Mouse (Mus musculus) urinary bladder, postnatal 14 days (tissue): ENCODE results near the gene Meox2.
"Not testable (repeated sequence)": the region's sequence is repeated elsewhere in the genome, so short reads cannot be mapped to it uniquely, and the experiment has no call there.

Experiments used
- DNase-seq: peaks from one replicate; pipeline ENCODE4 v3.0.0; 2021; ENCODE audit warnings: low spot score

Meox2 gene

DNA sequence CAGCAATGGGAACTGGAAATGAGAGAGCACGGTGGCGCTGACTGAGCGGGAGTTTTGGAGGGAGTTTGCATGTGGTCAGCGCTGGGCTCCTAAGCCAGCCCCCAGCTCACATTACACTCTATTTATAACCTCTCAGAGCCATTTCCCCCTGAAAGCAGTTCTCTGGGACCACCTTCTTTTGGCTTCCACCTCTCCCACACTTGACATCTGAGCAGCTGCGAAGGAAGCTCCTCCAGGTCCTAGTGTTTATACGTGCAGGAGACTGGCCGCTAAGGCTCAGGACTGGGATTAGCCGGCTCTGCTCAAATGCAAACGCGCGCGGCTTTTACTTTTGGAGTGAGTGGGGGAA is at the start of gene Meox2:
Meox2 (plus strand) TSS at position 151 of the 349 bp plus-strand sequence.
- DNase-seq = no peak

DNA sequence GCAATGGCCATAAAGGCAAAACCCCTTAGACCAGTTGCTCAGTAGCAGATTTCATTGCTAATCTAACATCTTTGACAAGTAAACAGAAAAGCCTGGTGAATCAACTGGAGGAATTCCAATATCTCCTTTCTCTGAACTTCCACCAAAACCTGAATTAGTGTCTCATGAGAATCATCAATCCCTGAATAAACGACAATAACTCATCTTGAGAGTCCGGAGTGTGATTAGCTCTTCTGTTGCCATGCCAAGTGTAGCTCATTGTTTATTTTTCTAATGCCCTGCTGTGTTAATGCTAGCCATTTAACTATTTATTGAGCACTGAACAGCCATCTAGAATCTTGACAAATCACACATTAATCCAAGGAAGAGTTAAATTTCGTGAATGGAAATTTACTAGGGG is 35.7 kb upstream of the Meox2 start:
- no peak for DNase-seq

DNA sequence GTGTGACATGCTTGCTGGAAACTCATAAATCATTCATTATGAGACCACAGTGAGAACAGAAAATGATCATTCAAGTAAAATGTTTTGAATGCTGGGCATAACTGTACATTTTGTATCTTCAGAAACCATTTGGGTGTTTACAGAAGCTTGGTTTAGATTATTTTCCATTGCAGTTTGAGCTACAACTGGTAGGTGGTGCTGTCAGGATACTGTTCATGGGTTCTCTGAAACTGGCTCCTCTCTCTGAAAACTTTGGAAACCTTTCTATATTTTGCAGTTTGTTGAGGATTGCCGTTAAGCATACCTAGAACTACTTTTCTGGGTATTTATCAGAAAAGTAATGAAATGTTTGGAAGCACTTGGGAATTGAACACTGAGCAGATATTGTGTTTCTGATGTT is 31.0 kb upstream of the Meox2 start:
- DNase-seq = no peak

DNA sequence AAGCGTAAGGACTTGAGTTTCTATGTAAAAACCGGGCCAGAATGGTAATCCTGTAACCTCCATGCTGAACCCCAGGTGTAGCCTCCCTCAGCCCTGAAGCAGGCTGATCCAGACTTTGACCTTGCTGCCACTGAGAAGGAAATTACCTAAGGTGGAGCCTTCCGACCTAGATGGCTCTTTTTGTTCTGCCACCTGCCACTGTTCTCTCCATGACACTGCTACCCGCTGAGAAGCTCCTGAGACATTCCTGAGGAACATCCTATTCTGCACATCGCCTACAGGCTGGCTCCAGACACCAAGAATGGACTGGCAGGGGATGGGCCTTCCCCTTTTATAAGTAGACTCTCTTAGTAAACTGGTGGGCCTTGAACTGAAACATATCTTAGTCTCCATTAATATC is 28.3 kb upstream of the Meox2 start:
- not testable (repeated sequence) for DNase-seq

DNA sequence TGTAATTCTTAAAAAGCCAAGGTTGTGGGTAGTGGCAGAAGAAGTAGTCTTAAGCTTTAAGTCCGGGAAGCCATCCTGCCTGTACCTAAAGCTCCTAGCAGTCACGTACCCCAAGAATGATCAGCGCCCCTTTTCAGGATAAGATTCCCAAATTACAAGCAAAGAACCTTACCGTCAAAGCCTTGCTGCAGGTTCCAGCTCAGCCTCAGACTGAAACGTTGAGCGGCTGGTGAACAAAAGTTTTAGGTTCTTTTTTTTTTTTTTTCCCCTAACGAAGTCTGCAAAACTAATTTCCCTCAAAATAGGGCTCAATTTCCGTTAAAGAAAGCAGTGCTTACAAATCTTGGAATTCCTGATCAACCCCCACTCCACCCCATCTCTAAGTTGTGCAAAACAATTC is 1.8 kb upstream of the Meox2 start:
- no peak for DNase-seq

DNA sequence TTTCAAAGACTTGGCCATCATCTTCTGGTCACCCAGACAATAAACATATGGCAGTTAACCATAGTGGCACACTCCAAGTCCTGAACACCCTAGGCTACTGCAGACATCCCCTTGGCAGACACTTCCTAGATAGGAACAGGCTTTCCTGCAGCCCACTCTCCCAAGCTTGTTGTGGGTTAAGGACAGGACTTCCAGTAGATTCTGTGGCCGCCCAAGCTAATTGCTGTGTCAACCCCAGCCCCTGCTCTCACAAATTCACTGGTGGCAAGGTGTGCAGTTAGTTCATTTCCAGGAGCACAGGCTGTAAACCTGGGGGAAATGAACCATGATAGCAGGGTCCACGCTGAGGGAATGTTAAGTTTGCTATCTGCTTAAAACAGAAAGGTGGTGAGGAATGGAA is 1.2 kb upstream of the Meox2 start:
- no peak for DNase-seq

DNA sequence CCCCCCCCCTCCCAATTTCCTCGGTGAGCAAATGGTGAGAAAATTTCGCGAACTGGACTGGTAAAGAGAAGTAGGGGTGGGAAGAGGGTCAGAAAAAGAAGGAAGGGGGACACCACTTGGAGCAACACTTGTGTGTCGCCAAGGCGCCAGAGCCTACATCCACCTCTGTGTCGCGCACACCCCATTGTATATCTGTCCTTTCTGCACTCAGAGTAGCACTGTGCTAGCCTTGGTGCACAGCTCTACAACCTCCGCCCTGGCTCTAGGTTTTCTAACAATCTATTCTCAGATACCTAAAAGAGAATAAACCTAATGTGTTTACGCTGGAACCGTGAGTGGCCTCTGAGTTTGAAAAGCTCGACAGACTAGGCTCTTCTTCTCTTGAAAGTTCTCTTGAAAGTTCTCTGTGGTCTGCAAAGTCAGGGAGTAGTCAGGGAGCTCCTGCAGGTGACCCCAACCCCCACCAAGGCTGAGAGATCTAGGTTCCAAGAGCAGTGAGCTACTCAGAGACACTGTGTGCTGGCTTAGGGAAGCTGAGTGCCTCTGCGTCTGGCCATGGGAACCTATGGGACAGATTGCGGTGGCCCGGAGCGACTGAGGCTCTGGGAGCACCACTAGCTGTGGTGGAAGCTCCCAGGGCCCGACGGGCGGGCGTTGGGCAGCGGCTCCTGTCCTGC is 489 bp upstream of the Meox2 start:
- DNase-seq = no peak

DNA sequence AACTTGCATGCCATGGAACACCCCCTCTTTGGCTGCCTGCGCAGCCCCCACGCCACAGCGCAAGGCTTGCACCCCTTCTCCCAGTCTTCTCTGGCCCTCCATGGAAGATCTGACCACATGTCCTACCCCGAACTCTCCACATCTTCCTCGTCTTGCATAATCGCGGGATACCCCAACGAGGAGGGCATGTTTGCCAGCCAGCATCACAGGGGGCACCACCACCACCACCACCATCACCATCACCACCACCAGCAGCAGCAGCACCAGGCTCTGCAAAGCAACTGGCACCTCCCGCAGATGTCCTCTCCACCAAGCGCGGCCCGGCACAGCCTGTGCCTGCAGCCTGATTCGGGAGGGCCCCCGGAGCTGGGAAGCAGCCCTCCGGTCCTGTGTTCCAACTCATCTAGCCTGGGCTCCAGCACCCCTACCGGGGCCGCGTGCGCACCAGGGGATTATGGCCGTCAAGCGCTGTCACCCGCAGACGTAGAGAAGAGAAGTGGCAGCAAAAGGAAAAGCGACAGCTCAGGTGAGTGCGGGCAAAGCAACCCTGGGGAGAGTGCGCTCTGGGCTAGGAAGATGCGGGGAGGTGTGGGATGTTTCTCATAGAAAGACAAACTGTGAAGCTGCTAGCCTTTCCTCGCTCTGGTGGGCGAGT is 606 bp downstream of the Meox2 start:
- DNase-seq = no peak

DNA sequence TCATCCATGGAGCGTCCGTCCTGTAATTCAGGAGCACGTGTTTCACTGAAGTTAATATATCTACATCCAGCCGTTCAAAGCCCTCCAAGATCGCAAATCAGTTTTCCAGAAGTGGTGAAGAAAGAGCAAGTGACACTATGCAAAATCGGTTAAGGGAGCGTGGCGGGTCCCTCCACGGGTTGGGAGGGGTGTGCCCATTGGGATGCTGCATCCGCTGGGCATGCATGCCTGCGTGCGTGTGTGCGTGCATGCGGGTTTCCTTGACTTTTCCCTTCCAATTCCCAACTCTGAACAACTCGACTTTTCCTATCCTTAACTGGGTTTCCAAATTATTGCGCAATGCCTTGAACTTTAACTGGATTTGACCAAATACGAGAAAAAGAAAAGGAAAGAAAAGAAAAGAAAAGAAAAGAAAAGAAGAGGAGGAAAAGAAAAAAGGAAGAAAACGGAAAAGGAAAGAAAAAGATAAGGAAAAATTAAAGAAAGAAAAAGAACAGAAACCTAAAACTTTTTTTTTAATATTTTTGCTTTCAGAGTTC is 1.2 kb downstream of the Meox2 start:
- no peak for DNase-seq

DNA sequence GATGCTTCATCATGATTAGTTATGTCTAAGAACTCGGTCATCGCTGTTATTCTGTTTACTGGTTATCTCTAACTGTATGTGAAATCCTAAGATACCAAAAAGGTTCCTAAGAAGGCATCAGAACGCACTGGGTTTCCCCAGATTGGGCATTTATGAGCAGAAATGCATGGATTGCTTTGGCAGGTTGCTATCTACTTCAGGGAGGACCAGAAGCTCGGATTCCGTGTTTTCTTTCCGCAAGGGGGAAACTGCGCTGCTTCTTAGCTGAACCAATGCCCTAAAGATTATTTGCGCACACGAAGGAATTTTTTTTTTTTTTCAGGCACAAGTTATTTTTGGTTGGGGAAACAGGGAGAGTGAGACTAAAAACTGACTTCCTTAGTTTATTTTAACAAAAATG is 2.6 kb downstream of the Meox2 start:
- DNase-seq = no peak

DNA sequence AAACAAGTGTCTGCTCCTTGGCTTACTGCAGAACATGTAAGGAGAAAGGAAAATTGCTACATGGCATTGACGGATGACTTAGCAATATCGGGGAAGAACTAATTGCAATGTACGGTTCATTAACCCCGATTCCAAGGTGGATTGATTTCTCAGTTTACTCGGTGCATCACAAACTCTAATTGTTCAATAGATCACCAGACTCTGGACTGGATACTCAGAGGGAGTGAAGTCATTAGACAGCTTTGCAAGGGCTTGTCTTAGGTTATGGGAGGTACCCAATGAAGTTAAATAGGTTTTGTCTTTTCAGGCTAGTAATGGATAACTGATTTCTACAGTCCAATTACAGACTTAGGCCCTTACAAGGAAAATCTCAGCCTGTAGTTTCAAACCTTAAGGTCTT is 10.9 kb downstream of the Meox2 start:
- no peak for DNase-seq

DNA sequence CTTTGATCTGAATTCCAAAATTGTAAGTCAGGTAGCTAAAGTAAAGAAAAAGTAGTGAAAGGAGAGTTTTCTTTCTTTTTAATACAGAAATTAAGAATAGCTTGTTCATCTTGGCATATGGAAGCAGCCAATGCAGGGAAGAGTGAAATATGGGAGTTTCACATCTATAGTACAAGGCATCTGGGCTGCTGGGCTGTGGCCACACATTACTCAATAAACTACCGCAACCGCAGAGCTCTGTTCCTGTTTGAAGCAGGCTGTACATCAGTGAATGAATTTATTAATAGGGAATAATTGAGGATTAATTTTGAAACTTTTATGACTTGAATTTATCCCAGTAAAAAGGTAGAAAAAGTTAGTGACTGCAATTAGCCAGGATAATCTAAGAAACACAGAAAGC is 15.4 kb downstream of the Meox2 start:
- no peak for DNase-seq

DNA sequence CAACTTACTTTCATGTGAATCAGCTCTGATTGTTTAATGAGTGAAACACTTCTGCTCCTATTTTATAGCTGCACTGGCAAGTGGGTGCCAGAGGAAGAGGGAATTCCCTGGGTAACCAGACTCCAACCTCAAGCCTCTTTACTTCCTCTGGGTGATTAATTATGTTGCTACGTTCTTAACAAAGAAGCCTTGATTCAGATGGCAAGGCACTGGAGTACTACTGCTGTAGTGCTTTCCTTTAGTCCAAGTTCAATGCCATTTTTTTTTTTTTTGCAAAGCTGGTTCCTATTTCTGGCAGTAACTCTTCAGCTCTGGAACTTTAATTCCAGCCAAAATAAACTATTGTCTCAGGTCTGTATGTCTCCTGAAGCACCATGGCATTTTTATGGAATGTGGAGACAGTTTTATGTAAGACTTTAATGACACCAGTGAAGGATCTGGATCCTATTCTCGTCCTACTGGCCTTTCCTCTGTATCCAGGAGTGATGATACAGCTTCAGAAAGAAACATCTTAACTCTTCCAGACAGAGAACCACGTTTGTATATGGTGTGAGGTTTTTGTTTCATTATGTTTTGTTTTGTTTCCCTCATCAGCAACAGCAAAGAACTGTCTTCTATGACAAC is 33.9 kb downstream of the Meox2 start:
- no peak for DNase-seq

DNA sequence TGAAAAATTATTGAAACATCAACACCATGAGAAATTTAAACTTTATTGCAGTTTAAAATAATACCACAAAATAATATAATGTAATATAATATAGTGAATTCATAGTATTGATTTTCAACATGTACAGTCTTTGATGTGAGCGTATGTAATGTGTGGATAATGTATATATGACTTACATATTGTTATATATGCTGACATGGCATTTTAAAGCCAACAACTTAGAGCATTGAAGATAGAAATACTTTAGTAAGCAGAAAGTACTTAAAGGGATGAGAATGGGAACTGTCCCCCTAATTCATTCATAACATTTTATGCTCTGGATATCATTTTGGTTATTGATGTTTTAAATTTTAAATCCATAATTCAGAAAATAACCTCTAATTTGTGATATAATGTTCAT is 35.5 kb downstream of the Meox2 start:
- no peak for DNase-seq

DNA sequence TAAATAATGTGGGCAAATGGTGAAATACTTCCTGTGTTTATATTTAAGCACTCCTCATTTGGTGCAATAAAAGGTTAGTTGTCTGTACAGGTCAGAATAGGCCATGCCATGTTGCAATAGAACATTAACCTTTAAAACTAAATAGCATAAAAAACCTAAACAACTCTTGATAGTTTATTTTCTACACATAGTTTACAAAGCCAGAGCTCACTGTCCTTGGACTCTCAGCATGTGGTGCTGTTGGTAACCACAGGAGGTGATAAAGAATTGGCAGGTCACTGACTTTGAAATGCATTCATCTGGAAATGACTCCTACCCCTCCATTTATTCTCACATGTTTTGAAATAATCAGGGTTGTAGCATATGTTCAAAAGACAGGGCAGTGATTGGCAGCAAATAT is 59.4 kb downstream of the Meox2 start:
- DNase-seq = no peak

DNA sequence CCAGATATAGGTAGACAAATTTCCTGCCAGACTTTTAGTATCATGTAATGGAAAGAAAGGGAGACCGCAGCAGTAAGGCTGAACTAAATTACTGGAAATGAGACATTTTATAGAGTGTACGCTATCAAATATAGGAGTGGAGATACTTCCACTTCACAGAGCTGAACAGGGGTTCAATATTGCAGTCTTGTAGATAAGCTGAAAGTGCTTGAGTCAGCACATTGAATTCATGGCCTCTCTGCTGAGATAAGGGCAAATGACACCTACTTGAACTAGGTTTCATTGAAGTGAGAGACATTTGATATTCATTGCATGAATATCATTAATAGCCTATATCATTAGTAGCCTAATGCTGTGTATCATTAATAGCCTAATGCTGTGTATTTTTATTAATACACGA is 65.0 kb downstream of the Meox2 start:
- no peak for DNase-seq

DNA sequence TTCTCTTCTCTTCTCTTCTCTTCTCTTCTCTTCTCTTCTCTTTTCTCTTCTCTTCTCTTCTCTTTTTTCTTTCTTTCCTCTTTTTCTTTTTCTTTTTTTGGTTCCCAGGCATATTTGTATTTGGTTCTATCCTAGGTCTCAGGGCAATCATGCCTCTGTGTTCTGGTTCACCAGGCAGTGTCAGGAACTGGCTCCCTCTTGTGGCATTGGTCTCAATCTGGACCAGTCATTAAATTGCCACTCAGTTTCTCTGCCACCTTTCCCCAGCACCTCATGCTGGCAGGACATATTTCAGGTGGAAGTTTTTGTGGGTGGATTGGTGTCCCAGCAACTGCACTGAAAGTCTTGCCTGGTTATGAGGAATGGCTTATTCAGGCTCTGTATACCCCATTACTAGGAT is 75.3 kb downstream of the Meox2 start:
- no peak for DNase-seq

DNA sequence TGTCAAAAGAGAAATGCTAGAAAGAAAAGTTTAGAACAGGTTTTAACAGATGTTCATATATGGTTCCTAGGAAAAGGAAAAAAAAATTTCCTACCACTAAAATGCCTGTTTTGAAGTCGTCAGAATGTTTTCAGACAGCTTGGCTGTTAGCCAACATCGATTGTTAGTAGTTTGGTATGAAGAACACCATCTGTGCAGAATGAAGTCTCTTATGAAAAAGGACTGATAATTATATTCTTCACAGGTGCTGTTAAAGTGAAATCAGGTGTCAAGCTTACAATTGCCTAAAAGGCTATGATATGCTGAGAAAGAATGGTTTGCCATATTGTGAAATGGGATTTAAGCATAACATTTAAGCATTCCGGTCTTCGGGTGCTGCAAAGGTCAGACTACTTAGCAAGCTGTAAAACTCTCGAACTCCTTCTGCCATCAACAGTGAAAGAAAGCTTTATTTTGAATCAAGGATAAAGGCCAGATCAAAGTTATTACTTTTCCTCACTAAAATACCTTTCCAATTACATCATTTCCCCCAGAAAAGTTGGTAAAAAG is 80.7 kb downstream of the Meox2 start:
- no peak for DNase-seq
